Mouse (Mus musculus) myocyte (in vitro differentiated cells): ENCODE measurements around the gene Mgarp.

ENCODE experiments used
- E2F4 ChIP-seq: IDR thresholded peaks from one replicate; pipeline ENCODE4 v1.6.1; 2011; ENCODE audit warnings: mild to moderate bottlenecking, control low read depth, moderate library complexity; ENCODE audit not compliant: insufficient read depth
- MAX ChIP-seq: IDR thresholded peaks from one replicate; pipeline ENCODE4 v1.6.1; 2011; ENCODE audit warnings: low read depth, mild to moderate bottlenecking, control low read depth
- MYOG ChIP-seq, 3 experiments: IDR thresholded peaks; one replicate each; pipeline ENCODE4 v1.6.1; 2011; ENCODE audit warnings: control low read depth in 2 of 3, low read depth in 2 of 3, mild to moderate bottlenecking in 2 of 3; ENCODE audit not compliant: insufficient read length in 2 of 3, control insufficient read depth in 1 of 3, insufficient read depth in 1 of 3
- POLR2A ChIP-seq: IDR thresholded peaks from one replicate; pipeline ENCODE4 v1.6.1; 2011; ENCODE audit warnings: low read depth, mild to moderate bottlenecking, control low read depth, moderate library complexity; ENCODE audit not compliant: insufficient read length
- SRF ChIP-seq: IDR thresholded peaks from one replicate; pipeline ENCODE4 v1.6.1; 2011; ENCODE audit warnings: low read depth; ENCODE audit not compliant: control insufficient read depth, insufficient read length
- USF1 ChIP-seq: IDR thresholded peaks from one replicate; pipeline ENCODE4 v1.6.1; 2011; ENCODE audit warnings: low read depth, mild to moderate bottlenecking, control low read depth, moderate library complexity

- no peak for TF ChIP-seq MYOG (IDR thresholded peaks at IDR 0.05; ENCODE audit: control insufficient read depth in 1 of 3, insufficient read depth in 1 of 3, insufficient read length in 2 of 3, low read depth in 2 of 3)
- no peak for TF ChIP-seq MAX
- TF ChIP-seq POLR2A: no peak
- TF ChIP-seq USF1: no peak
- TF ChIP-seq SRF: no peak
- TF ChIP-seq E2F4: no peak
Observed at GRCm38 (mm10) chr3:51348646-51349238, 47.8 kb downstream of the Mgarp start.
